Mouse (Mus musculus): ENCODE measurements at regions not wholly inside any gene's neighbourhood (a gene's known extent, or its start where the extent isn't known, plus 50 kb on each side); places are given as distances from the start of the nearest gene placed in this dataset.
A peak's percentile ranks its signal among the peaks of the same experiment; 100 is the strongest.

DNA sequence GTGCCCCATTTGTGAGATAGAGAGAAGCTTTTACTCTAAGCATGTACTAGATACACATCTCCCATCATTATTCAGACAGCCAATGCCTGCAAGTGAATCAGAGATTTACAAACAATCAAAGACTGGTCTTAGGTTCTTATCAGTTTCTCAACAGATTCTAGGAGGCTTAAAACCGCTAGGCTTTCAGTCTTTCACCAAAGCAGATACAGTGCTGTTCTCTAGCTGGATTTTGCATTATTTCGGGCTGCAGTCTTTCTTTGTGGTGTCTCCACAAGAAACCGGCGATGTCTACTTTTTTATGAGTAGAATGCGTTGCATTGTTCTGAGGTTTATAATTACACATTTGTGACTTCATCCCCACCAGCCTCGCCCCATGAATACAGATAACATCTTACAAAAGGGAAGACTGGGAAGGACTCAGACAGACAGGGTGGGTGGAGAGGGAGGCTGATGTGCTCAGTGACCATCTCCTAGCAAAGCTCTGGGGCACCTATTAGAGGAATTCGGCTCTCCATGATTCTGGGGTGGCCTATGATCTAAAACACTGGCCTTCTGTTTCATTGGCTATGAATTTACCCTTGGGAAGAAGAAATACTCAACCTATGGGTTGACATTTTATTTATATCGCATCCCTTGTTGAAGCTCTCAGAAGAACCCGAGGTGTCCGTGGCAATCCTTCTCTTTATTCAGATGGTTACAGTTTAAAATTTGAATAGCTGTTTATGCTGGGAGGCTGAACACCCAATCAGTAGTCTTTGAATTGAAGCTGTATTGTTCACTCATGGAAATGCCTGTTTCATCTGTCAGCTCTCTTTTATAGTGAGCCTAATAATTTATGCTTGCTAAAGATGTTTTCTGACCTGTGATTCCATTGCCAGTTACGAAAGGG is 343.8 kb downstream of the Tmem161b start:
- H3K27me3 ChIP-seq (ENCODE audit: control insufficient read depth, insufficient read depth, low read length): no peaks in the 10 kb centered on the region
- H3K36me3 ChIP-seq (ENCODE audit: control insufficient read depth, insufficient read depth, low read length): no peaks in the 10 kb centered on the region
- peak overlapping the region; percentile 85 for H3K27ac ChIP-seq (ENCODE audit: low read depth, low read length)
- no peak overlapping the region for H3K4me3 ChIP-seq (ENCODE audit: low read depth, low read length)
- no peak overlapping the region for H3K9ac ChIP-seq (ENCODE audit: low read depth, low read length)
- ATAC-seq (ENCODE audit: low FRiP score): peak; percentile 91
- H3K9me3 ChIP-seq (ENCODE audit: control insufficient read depth, low read length): no peaks in the 10 kb centered on the region
- H3K4me2 ChIP-seq (replicated peaks; ENCODE audit: low read depth, low read length): 0 out of 2 replicates have a peak overlapping the region, but pooled peaks have one; percentile 2
- 51% methylated on average over 11 of the region's 11 CpGs for WGBS
- H3K4me1 ChIP-seq (replicated peaks; ENCODE audit: control insufficient read depth, insufficient read depth, low read length): 0 out of 2 replicates have a peak, but pooled peaks cover 2% of the 10 kb centered on the region
- DNase-seq (ENCODE audit: low spot score): peak; percentile 50

DNA sequence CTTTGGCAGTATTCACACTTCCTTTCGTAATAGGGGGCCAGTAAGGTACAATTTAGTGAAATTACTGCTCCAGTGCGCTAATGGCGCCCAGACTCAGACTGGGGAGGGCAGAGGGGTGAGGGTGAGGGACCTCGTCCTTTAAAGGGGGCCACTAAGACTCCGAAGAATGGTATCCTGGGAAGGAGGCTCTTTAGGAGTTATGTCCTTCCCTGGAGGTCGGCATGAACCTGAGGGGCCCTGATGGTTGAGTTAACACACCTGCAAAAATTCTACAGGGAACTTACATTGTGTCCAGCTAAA is 344.4 kb downstream of the Tmem161b start:
- H3K27me3 ChIP-seq (ENCODE audit: control insufficient read depth, insufficient read depth, low read length): no peaks in the 10 kb centered on the region
- no peaks in the 10 kb centered on the region for H3K36me3 ChIP-seq (ENCODE audit: control insufficient read depth, insufficient read depth, low read length)
- 0 out of 2 replicates have a peak overlapping the region, but pooled peaks have one; percentile 2 for H3K4me2 ChIP-seq (replicated peaks; ENCODE audit: low read depth, low read length)
- peak overlapping the region; percentile 85 for H3K27ac ChIP-seq (ENCODE audit: low read depth, low read length)
- 51% methylated on average over 6 of the region's 6 CpGs for WGBS
- H3K4me1 ChIP-seq (replicated peaks; ENCODE audit: control insufficient read depth, insufficient read depth, low read length): 0 out of 2 replicates have a peak, but pooled peaks cover 2% of the 10 kb centered on the region
- no peak overlapping the region for H3K9ac ChIP-seq (ENCODE audit: low read depth, low read length)
- peak; percentile 36 for ATAC-seq (ENCODE audit: low FRiP score)
- peak; percentile 27 for DNase-seq (ENCODE audit: low spot score)
- no peaks in the 10 kb centered on the region for H3K9me3 ChIP-seq (ENCODE audit: control insufficient read depth, low read length)
- H3K4me3 ChIP-seq (ENCODE audit: low read depth, low read length): no peak overlapping the region

DNA sequence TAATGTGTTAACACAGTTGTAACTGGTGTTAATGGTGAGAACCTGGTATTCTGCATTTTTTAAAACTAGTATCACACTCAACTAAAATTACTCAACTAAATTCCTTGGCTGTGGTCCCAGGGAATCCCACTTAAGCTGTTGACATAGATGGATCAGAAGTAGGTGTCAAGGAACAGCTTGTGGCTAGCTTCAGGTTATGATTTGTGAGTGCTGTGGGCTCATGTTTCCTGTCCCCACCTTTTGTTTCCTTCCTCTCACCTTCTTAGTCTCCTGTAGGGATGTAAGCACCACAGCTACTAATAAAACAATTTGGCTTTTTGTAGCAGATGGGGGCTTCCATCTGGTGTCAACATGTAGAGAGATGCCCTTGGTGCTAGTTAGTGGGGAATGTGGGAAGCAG is 347.3 kb downstream of the Tmem161b start:
- no peak overlapping the region for H3K4me3 ChIP-seq (ENCODE audit: low read depth, low read length)
- no peak overlapping the region for H3K9ac ChIP-seq (ENCODE audit: low read depth, low read length)
- H3K27me3 ChIP-seq (ENCODE audit: control insufficient read depth, insufficient read depth, low read length): no peaks in the 10 kb centered on the region
- ATAC-seq (ENCODE audit: low FRiP score): no peak
- no peak overlapping the region for H3K4me2 ChIP-seq (replicated peaks; ENCODE audit: low read depth, low read length)
- DNase-seq (ENCODE audit: low spot score): no peak
- H3K9me3 ChIP-seq (ENCODE audit: control insufficient read depth, low read length): no peaks in the 10 kb centered on the region
- 0 out of 2 replicates have a peak, but pooled peaks cover 2% of the 10 kb centered on the region for H3K4me1 ChIP-seq (replicated peaks; ENCODE audit: control insufficient read depth, insufficient read depth, low read length)
- H3K27ac ChIP-seq (ENCODE audit: low read depth, low read length): peak overlapping the region; percentile 74
- no peaks in the 10 kb centered on the region for H3K36me3 ChIP-seq (ENCODE audit: control insufficient read depth, insufficient read depth, low read length)

DNA sequence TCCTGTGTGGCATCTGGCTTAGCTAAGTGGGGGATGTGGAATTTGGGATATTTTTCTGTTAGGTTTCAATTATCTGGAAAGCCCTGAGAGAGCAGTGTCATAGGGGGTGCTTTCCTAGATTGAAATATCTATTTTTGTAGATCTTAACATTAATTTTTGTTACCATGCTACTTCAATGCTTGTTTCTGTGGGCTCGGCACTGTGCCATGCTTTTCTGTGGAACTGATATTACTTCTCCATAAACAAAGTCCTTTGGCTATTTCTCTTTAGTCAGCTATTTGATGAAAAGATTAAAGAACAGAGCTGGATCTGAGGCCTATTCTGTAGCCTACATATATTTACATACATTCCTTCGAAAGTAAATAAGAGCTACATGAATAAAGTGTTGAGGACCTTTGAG is 348.1 kb downstream of the Tmem161b start:
- Histone ChIP-seq H3K4me1 (replicated peaks; ENCODE audit: control insufficient read depth, insufficient read depth, low read length) (no peaks in the 10 kb centered on the region), H3K27ac (ENCODE audit: low read depth, low read length) (peak overlapping the region; percentile 74), H3K36me3 (ENCODE audit: control insufficient read depth, insufficient read depth, low read length) (no peaks in the 10 kb centered on the region), H3K9me3 (ENCODE audit: control insufficient read depth, low read length) (no peaks in the 10 kb centered on the region), H3K27me3 (ENCODE audit: control insufficient read depth, insufficient read depth, low read length) (no peaks in the 10 kb centered on the region), H3K4me3 (ENCODE audit: low read depth, low read length) (no peak overlapping the region), H3K4me2 (replicated peaks; ENCODE audit: low read depth, low read length) (no peak overlapping the region), H3K9ac (ENCODE audit: low read depth, low read length) (no peak overlapping the region)
- no peak for DNase-seq (ENCODE audit: low spot score)
- WGBS: 56% methylated on average over 2 of the region's 2 CpGs
- ATAC-seq (ENCODE audit: low FRiP score): no peak

DNA sequence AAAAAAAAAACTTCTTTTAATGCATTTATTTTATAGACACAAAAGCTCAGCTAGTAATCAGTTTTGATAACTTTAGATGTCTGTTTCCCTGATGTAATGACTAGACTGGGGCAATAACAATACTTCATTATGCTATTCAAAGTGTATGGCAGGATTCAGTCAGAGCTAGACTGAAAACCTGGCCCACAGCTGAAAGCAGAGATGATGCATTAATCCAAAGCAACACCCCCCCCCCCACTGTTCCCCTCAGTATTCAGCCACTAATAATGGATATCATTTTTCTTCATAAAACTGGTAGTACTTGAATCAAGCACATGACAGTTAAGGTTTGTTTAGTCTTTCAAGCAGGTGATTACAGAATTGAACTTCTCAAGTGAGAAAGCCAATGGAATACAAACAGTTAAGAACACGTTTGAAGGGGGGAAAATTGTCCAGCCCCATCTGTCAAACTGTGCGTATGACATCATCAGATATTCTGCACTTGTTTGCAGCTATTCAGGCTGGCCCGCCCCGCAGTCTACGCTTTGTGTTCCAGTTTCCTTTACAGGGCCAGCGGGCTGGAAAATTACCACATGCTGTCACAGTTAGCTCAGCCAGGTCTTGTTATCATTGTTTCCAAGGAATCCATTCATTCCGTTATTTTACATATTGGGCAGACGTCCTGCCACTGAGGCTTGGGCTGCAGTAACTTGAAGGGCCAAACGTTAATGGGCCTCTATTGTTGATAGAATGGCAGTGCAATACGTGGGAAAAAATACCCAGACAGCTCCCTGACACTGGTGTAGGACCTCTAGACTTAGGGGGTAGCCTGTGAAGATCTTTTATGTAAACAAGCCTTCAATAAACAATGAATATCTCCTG is 349.1 kb downstream of the Tmem161b start:
- peak overlapping the region; percentile 74 for H3K27ac ChIP-seq (ENCODE audit: low read depth, low read length)
- 14% methylated on average over 10 of the region's 10 CpGs for WGBS
- no peak overlapping the region for H3K4me3 ChIP-seq (ENCODE audit: low read depth, low read length)

DNA sequence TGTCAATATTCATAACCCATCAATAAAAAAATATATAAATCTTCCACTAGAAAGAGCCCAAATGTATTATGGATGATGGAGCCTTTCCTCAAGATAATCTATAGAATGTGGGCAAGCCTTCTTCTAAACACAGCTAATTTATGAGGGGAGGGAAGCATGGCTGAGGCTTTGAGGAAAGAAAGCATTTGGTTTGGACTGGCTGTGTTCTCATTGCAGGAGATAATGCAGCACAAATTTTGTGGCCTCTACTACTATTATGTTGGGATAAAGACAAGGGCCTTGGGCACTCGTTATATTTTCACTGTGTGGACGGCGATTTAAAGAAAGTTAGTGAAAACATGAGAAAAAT is 349.7 kb downstream of the Tmem161b start:
- H3K9me3 ChIP-seq (ENCODE audit: control insufficient read depth, low read length): no peaks in the 10 kb centered on the region
- ATAC-seq (ENCODE audit: low FRiP score): peak; percentile 77
- peak overlapping the region; percentile 74 for H3K27ac ChIP-seq (ENCODE audit: low read depth, low read length)
- H3K4me1 ChIP-seq (replicated peaks; ENCODE audit: control insufficient read depth, insufficient read depth, low read length): no peaks in the 10 kb centered on the region
- H3K4me3 ChIP-seq (ENCODE audit: low read depth, low read length): no peak overlapping the region
- 43% methylated on average over 3 of the region's 3 CpGs for WGBS
- H3K27me3 ChIP-seq (ENCODE audit: control insufficient read depth, insufficient read depth, low read length): no peaks in the 10 kb centered on the region
- no peaks in the 10 kb centered on the region for H3K36me3 ChIP-seq (ENCODE audit: control insufficient read depth, insufficient read depth, low read length)
- no peak overlapping the region for H3K4me2 ChIP-seq (replicated peaks; ENCODE audit: low read depth, low read length)
- no peak overlapping the region for H3K9ac ChIP-seq (ENCODE audit: low read depth, low read length)
- peak; percentile 47 for DNase-seq (ENCODE audit: low spot score)

More for the DNA sequence above, 349.1 kb downstream of the Tmem161b start:
- ATAC-seq (ENCODE audit: low FRiP score) (peak; percentile 98), DNase-seq (ENCODE audit: low spot score) (peak; percentile 87)
- Histone ChIP-seq H3K27me3 (ENCODE audit: control insufficient read depth, insufficient read depth, low read length) (no peaks in the 10 kb centered on the region), H3K9me3 (ENCODE audit: control insufficient read depth, low read length) (no peaks in the 10 kb centered on the region), H3K36me3 (ENCODE audit: control insufficient read depth, insufficient read depth, low read length) (no peaks in the 10 kb centered on the region), H3K4me2 (replicated peaks; ENCODE audit: low read depth, low read length) (no peak overlapping the region), H3K9ac (ENCODE audit: low read depth, low read length) (no peak overlapping the region), H3K4me1 (replicated peaks; ENCODE audit: control insufficient read depth, insufficient read depth, low read length) (no peaks in the 10 kb centered on the region)

DNA sequence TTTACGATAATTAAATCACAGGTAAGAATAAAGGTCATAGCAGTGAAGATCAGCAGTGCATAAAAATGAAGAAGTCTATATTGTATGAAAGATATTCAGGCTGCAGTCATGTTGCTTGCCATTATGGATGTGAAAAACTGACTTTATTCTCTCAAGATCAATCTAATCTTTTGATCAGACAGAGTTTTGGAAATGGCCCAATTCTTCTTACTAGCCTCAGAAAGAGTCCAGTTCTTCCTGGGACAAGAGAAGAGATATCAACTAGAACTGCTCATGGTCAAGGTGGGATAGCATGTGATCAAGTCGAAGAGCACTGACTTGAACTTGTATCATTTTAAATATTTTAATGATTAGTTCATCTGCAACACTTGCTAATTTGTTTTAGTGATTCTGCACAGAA is 350.1 kb downstream of the Tmem161b start:
- ATAC-seq (ENCODE audit: low FRiP score): no peak
- no peaks in the 10 kb centered on the region for H3K36me3 ChIP-seq (ENCODE audit: control insufficient read depth, insufficient read depth, low read length)
- no peak overlapping the region for H3K9ac ChIP-seq (ENCODE audit: low read depth, low read length)
- no peaks in the 10 kb centered on the region for H3K4me1 ChIP-seq (replicated peaks; ENCODE audit: control insufficient read depth, insufficient read depth, low read length)
- no peak overlapping the region for H3K4me2 ChIP-seq (replicated peaks; ENCODE audit: low read depth, low read length)
- H3K4me3 ChIP-seq (ENCODE audit: low read depth, low read length): no peak overlapping the region
- no peaks in the 10 kb centered on the region for H3K27me3 ChIP-seq (ENCODE audit: control insufficient read depth, insufficient read depth, low read length)
- no peak for DNase-seq (ENCODE audit: low spot score)
- no peaks in the 10 kb centered on the region for H3K9me3 ChIP-seq (ENCODE audit: control insufficient read depth, low read length)
- 71% methylated on average over 2 of the region's 2 CpGs for WGBS
- peak overlapping the region; percentile 74 for H3K27ac ChIP-seq (ENCODE audit: low read depth, low read length)

DNA sequence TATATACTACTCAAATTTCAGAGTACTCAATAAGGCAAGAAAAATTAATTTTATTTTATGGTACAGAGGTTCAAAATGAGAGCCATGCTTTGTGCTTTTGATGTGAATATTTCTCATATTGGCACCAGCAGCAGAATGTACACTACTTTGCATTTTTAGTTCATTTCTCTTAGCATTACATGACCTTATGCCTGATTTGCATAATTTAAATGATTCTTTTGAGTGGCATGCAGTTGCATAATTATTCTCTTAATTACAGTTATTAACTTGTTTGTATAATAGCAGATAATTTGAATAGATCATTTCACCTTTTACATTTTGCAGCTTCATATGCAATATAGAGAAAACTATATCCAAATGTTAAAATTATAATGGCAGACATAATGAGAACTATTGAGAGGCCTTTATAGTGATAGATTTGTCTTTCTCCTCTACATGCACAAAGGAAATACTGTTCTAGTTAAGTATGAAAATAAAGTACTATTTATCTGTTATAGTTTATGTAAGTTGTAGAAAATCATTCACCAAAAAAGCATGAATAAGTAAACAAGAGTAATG is 374.6 kb downstream of the Tmem161b start:
- H3K27me3 ChIP-seq (ENCODE audit: control insufficient read depth, insufficient read depth, low read length): no peaks in the 10 kb centered on the region
- no peak overlapping the region for H3K27ac ChIP-seq (ENCODE audit: low read depth, low read length)
- no peak overlapping the region for H3K4me3 ChIP-seq (ENCODE audit: low read depth, low read length)
- no peaks in the 10 kb centered on the region for H3K4me1 ChIP-seq (replicated peaks; ENCODE audit: control insufficient read depth, insufficient read depth, low read length)
- ATAC-seq (ENCODE audit: low FRiP score): no peak
- no peak overlapping the region for H3K9ac ChIP-seq (ENCODE audit: low read depth, low read length)
- H3K9me3 ChIP-seq (ENCODE audit: control insufficient read depth, low read length): no peaks in the 10 kb centered on the region
- DNase-seq (ENCODE audit: low spot score): no peak
- no peak overlapping the region for H3K4me2 ChIP-seq (replicated peaks; ENCODE audit: low read depth, low read length)
- no peaks in the 10 kb centered on the region for H3K36me3 ChIP-seq (ENCODE audit: control insufficient read depth, insufficient read depth, low read length)
